Mouse (Mus musculus): ENCODE measurements around the gene Fos.

Gene Fos

GRCm38 (mm10) chr12:85462802-85463201 lies 10.9 kb upstream of the Fos start:
- no peak for DNase-seq

- no peak for DNase-seq
Measured at GRCm38 (mm10) chr12:85464431-85464830, 9.3 kb upstream of the Fos start.

- no peak for DNase-seq
Measured at GRCm38 (mm10) chr12:85464902-85465301, 8.8 kb upstream of the Fos start.

GRCm38 (mm10) chr12:85467854-85468253 lies 5.8 kb upstream of the Fos start:
- DNase-seq: peak; percentile 78

- no peak for DNase-seq
Measured at GRCm38 (mm10) chr12:85468666-85469065, 5.0 kb upstream of the Fos start.

- peak; percentile 71 for DNase-seq
Measured at GRCm38 (mm10) chr12:85471920-85472655, 1.6 kb upstream of the Fos start.

GRCm38 (mm10) chr12:85472656-85473410 lies 857 bp upstream of the Fos start:
- no peak for DNase-seq

GRCm38 (mm10) chr12:85474298-85475231 lies 875 bp downstream of the Fos start:
- DNase-seq: peak; percentile 88

GRCm38 (mm10) chr12:85475232-85475919 lies 1.7 kb downstream of the Fos start:
- peak; percentile 20 for DNase-seq

- DNase-seq: peak; percentile 8
Measured at GRCm38 (mm10) chr12:85475920-85476828, 2.5 kb downstream of the Fos start.

- DNase-seq: no peak
Measured at GRCm38 (mm10) chr12:85477219-85477618, 3.5 kb downstream of the Fos start.

- no peak for DNase-seq
Measured at GRCm38 (mm10) chr12:85477804-85478203, 4.1 kb downstream of the Fos start.

GRCm38 (mm10) chr12:85478696-85479095 lies 5.0 kb downstream of the Fos start:
- no peak for DNase-seq

GRCm38 (mm10) chr12:85479190-85479589 lies 5.5 kb downstream of the Fos start:
- no peak for DNase-seq

- no peak for DNase-seq
Measured at GRCm38 (mm10) chr12:85483155-85483554, 9.5 kb downstream of the Fos start.

- no peak for DNase-seq
Measured at GRCm38 (mm10) chr12:85484655-85485054, 11.0 kb downstream of the Fos start.

- peak; percentile 96 for DNase-seq
Measured at GRCm38 (mm10) chr12:85485890-85486765, 12.4 kb downstream of the Fos start.

- peak; percentile 41 for DNase-seq
Measured at GRCm38 (mm10) chr12:85486766-85487069, 13.0 kb downstream of the Fos start.

- peak; percentile 80 for DNase-seq
Measured at GRCm38 (mm10) chr12:85487545-85488141, 14.0 kb downstream of the Fos start.
